Mouse (Mus musculus) stomach, embryonic 16.5 days (tissue): ENCODE data around the gene Mapk12. TPM values are rescaled to one million over a fixed set of nuclear protein-coding genes. Genes with fewer than 3 reads are reported as not detected.

Experiments
- ATAC-seq: fragments of 200-750 bp; cut with Nextera tagmentation; 2 replicates; pipeline ENCODE4 v1.8.0; 2017; ENCODE audit warnings: moderate number of reproducible peaks, moderate TSS enrichment; ENCODE audit not compliant: insufficient read depth, low FRiP score
- H3K27ac ChIP-seq: fragments of 300-500 bp; sonication (generic); 2 replicates; pipeline ENCODE4 v1.5.1; 2014; ENCODE audit warnings: low read length
- H3K27me3 ChIP-seq: fragments of 300-500 bp; sonication (generic); 2 replicates; pipeline ENCODE4 v1.6.1; 2014; ENCODE audit warnings: low read length, control low read depth, mixed read lengths; ENCODE audit not compliant: control insufficient read depth, insufficient read depth
- H3K36me3 ChIP-seq: fragments of 300-500 bp; sonication (generic); 2 replicates; pipeline ENCODE4 v1.6.1; 2014; ENCODE audit warnings: low read length; ENCODE audit not compliant: control insufficient read depth, insufficient read depth
- H3K4me1 ChIP-seq: fragments of 300-500 bp; sonication (generic); 2 replicates; pipeline ENCODE4 v1.6.1; 2014; ENCODE audit warnings: low read length, control low read depth, mixed read lengths; ENCODE audit not compliant: control insufficient read depth, insufficient read depth
- H3K4me2 ChIP-seq: fragments of 300-500 bp; sonication (generic); 2 replicates; pipeline ENCODE4 v1.6.1; 2014; ENCODE audit warnings: low read depth, low read length, mixed read lengths
- H3K4me3 ChIP-seq: fragments of 300-500 bp; sonication (generic); replicated peaks from 2 replicates; pipeline ENCODE4 v1.5.1; 2014; ENCODE audit warnings: mild to moderate bottlenecking, low read length
- H3K9ac ChIP-seq: fragments of 300-500 bp; sonication (generic); 2 replicates; pipeline ENCODE4 v1.6.1; 2014; ENCODE audit warnings: low read length
- H3K9me3 ChIP-seq: fragments of 300-500 bp; sonication (generic); replicated peaks from 2 replicates; pipeline ENCODE4 v1.6.1; 2016; ENCODE audit warnings: low read length, control low read depth; ENCODE audit not compliant: control insufficient read depth
- WGBS: fragments of 180-500 bp; shearing (Covaris S2); extraction: QIAGEN DNeasy Blood & Tissue Kit; methylation state at CpG from one replicate; pipeline ENCODE4 v1.1.7; 2014; 5-methylcytosine and 5-hydroxymethylcytosine counted together
- polyA plus RNA-seq: library from polyadenylated mRNA; unstranded; fragments of >200 nt; fragmentation: Nextera tagmentation; extraction: Ambion mirVana; gene quantifications from 2 replicates; pipeline ENCODE4 v1.2.1, GENCODE M21; 2015

Gene Mapk12
- polyA plus RNA-seq, 1 experiment from 2014 or later: 6.0 TPM

GRCm38 (mm10) chr15:89136461-89137155 lies 3.9 kb downstream of the Mapk12 start:
- 88% methylated on average over 5 of the region's 5 CpGs for WGBS
- no peak overlapping the region for H3K9ac ChIP-seq
- no peaks in the 10 kb centered on the region for H3K36me3 ChIP-seq
- H3K4me1 ChIP-seq: peaks cover 5% of the 10 kb centered on the region
- no peak overlapping the region for H3K4me3 ChIP-seq
- no peaks in the 10 kb centered on the region for H3K9me3 ChIP-seq
- H3K4me2 ChIP-seq: no peak overlapping the region
- ATAC-seq: no peak
- H3K27me3 ChIP-seq: peaks cover 20% of the 10 kb centered on the region
- no peak overlapping the region for H3K27ac ChIP-seq

GRCm38 (mm10) chr15:89131316-89131715 lies 9.2 kb downstream of the Mapk12 start:
- H3K4me1 ChIP-seq: peaks cover 15% of the 10 kb centered on the region
- H3K27ac ChIP-seq: no peak overlapping the region
- H3K36me3 ChIP-seq: no peaks in the 10 kb centered on the region
- WGBS: 90% methylated on average over 3 of the region's 3 CpGs
- no peak for ATAC-seq
- no peaks in the 10 kb centered on the region for H3K27me3 ChIP-seq
- H3K4me3 ChIP-seq: no peak overlapping the region
- H3K9ac ChIP-seq: no peak overlapping the region
- H3K9me3 ChIP-seq: no peaks in the 10 kb centered on the region
- no peak overlapping the region for H3K4me2 ChIP-seq

- Histone ChIP-seq H3K4me1 (peaks cover 15% of the 10 kb centered on the region), H3K27ac (no peak overlapping the region), H3K27me3 (no peaks in the 10 kb centered on the region), H3K4me3 (no peak overlapping the region), H3K36me3 (no peaks in the 10 kb centered on the region), H3K9ac (no peak overlapping the region), H3K9me3 (no peaks in the 10 kb centered on the region), H3K4me2 (no peak overlapping the region)
- ATAC-seq: no peak
Measured at GRCm38 (mm10) chr15:89130245-89130644, 10.3 kb downstream of the Mapk12 start.

- Histone ChIP-seq H3K9me3 (no peaks in the 10 kb centered on the region), H3K27ac (peak within 1 kb of the TSS; percentile 90), H3K4me3 (peak within 1 kb of the TSS; percentile 76), H3K9ac (peak within 1 kb of the TSS; percentile 87), H3K27me3 (no peaks in the 10 kb centered on the region), H3K36me3 (no peaks in the 10 kb centered on the region), H3K4me2 (peak within 1 kb of the TSS; percentile 95), H3K4me1 (peaks cover 19% of the 10 kb centered on the region)
- peak; percentile 85 for ATAC-seq
- 2% methylated on average over 36 of the region's 36 CpGs for WGBS
Measured at GRCm38 (mm10) chr15:89128382-89129350, 11.8 kb downstream of the Mapk12 start, which contains the start of gene Hdac10. TSS of gene Hdac10 (minus strand) at chr15:89128700.

- H3K4me2 ChIP-seq: peak overlapping the region; percentile 95
- peak overlapping the region; percentile 87 for H3K9ac ChIP-seq
- WGBS: 72% methylated on average over 8 of the region's 8 CpGs
- H3K4me1 ChIP-seq: peaks cover 25% of the 10 kb centered on the region
- H3K4me3 ChIP-seq: peak overlapping the region; percentile 76
- no peaks in the 10 kb centered on the region for H3K27me3 ChIP-seq
- no peaks in the 10 kb centered on the region for H3K36me3 ChIP-seq
- H3K27ac ChIP-seq: no peak overlapping the region
- no peak for ATAC-seq
- no peaks in the 10 kb centered on the region for H3K9me3 ChIP-seq
Measured at GRCm38 (mm10) chr15:89127364-89127940, 13.1 kb downstream of the Mapk12 start.

- Histone ChIP-seq H3K36me3 (no peaks in the 10 kb centered on the region), H3K9me3 (no peaks in the 10 kb centered on the region), H3K4me3 (no peak overlapping the region), H3K4me2 (no peak overlapping the region), H3K27me3 (no peaks in the 10 kb centered on the region), H3K9ac (no peak overlapping the region), H3K27ac (no peak overlapping the region), H3K4me1 (peaks cover 33% of the 10 kb centered on the region)
- no peak for ATAC-seq
- 88% methylated on average over 8 of the region's 8 CpGs for WGBS
Measured at GRCm38 (mm10) chr15:89126622-89127021, 13.9 kb downstream of the Mapk12 start.

- no peak overlapping the region for H3K4me2 ChIP-seq
- H3K9ac ChIP-seq: no peak overlapping the region
- 93% methylated on average over 9 of the region's 9 CpGs for WGBS
- H3K27me3 ChIP-seq: no peaks in the 10 kb centered on the region
- no peaks in the 10 kb centered on the region for H3K9me3 ChIP-seq
- no peaks in the 10 kb centered on the region for H3K36me3 ChIP-seq
- no peak for ATAC-seq
- H3K4me3 ChIP-seq: no peak overlapping the region
- peaks cover 41% of the 10 kb centered on the region for H3K4me1 ChIP-seq
- no peak overlapping the region for H3K27ac ChIP-seq
Measured at GRCm38 (mm10) chr15:89125351-89125750, 15.2 kb downstream of the Mapk12 start.

- Histone ChIP-seq H3K36me3 (0 out of 2 replicates have a peak, but pooled peaks cover 7% of the 10 kb centered on the region), H3K4me2 (no peak overlapping the region), H3K27me3 (no peaks in the 10 kb centered on the region), H3K9ac (no peak overlapping the region; the same call in 1 of the 2 replicates), H3K4me1 (peaks cover 44% of the 10 kb centered on the region), H3K9me3 (no peaks in the 10 kb centered on the region), H3K27ac (no peak overlapping the region), H3K4me3 (no peak overlapping the region)
- no peak for ATAC-seq
- 87% methylated on average over 3 of the region's 3 CpGs for WGBS
Measured at GRCm38 (mm10) chr15:89124312-89124711, 16.2 kb downstream of the Mapk12 start.
